Mouse (Mus musculus): ENCODE measurements around the gene Ercc2.

DNA sequence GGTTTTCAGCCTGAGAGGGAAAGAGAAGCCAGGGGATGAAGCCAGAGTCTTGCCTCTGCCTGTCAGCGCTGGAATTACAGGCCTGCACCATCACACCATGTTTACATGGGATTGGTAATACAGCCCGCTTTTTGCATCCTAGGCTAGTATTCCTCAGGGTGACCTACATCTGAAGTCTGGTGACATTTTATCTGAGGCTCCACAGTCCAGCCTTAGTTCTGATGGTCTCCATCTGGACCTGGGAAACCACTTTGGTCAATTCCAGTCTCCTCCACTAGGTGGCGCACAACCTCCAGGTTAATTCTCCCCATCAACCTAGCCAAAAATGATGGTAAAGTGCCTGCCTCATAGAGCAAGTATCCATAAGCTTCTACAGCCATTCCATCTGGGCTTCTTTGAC is 61.5 kb downstream of the Ercc2 start:
- TF ChIP-seq GATA1 (IDR thresholded peaks at IDR 0.05; ENCODE audit: low read length) (no peak), TAL1 (IDR thresholded peaks at IDR 0.05; ENCODE audit: low read length) (no peak)

All from erythroblast, embryonic 14.5 days (primary cell).